Mouse (Mus musculus): Measurements from ENCODE around the gene A4gnt. TPM values are rescaled to one million over a fixed set of nuclear protein-coding genes. Genes with fewer than 3 reads are reported as not detected.

Gene A4gnt
- polyA plus RNA-seq, 1 experiment from 2014 or later: not detected

GRCm38 (mm10) chr9:99629281-99630011 lies 17.1 kb downstream of the A4gnt start, which contains the start of gene Dzip1l:
Dzip1l (plus strand) TSS chr9:99629496.
- Histone ChIP-seq H3K4me3 (ENCODE audit: low read depth, low read length) (peak within 1 kb of the TSS; percentile 46), H3K27me3 (ENCODE audit: control insufficient read depth, insufficient read depth, low read length) (no peaks in the 10 kb centered on the region), H3K4me2 (ENCODE audit: low read depth, low read length, severe bottlenecking) (peak within 1 kb of the TSS; percentile 65), H3K27ac (ENCODE audit: low read depth, low read length) (peak within 1 kb of the TSS; percentile 80; the same call in 1 of the 2 replicates), H3K36me3 (ENCODE audit: control insufficient read depth, insufficient read depth, low read length) (no peaks in the 10 kb centered on the region), H3K9me3 (ENCODE audit: control insufficient read depth, low read length) (no peaks in the 10 kb centered on the region), H3K9ac (ENCODE audit: low read length) (peak within 1 kb of the TSS; percentile 66), H3K4me1 (replicated peaks; ENCODE audit: control insufficient read depth, insufficient read depth, low read length) (peaks cover 19% of the 10 kb centered on the region)
- WGBS: under 1% methylated on average over 41 of the region's 44 CpGs
- DNase-seq (ENCODE audit: low spot score): peak; percentile 89
- ATAC-seq (replicated peaks; ENCODE audit: low FRiP score): peak; percentile 92

DNA sequence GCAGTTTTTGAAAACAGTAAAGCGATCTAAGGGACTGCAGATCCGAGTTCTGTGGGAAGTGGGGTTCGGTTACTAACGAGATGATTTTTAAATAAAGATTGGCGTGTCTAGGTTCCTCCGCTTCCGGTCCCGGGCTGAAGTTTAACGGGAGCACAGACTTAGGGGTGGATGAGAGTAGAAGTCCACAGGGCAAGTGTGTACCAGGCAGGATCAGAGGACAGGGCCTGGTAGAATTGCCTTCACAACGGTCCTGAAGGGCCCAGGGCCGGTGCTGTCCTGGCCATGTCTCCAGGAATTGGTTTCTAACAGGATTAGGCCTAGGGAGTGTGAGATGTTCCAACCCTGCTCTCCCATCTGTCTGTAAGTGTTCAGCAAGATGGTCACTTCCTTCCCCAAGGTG lies 17.8 kb downstream of the A4gnt start:
- Histone ChIP-seq H3K9me3 (ENCODE audit: control insufficient read depth, low read length) (no peaks in the 10 kb centered on the region), H3K27ac (ENCODE audit: low read depth, low read length) (peak overlapping the region; percentile 80; the same call in 1 of the 2 replicates), H3K36me3 (ENCODE audit: control insufficient read depth, insufficient read depth, low read length) (no peaks in the 10 kb centered on the region), H3K9ac (ENCODE audit: low read length) (peak overlapping the region; percentile 66), H3K4me2 (ENCODE audit: low read depth, low read length, severe bottlenecking) (peak overlapping the region; percentile 65), H3K4me1 (replicated peaks; ENCODE audit: control insufficient read depth, insufficient read depth, low read length) (peaks cover 19% of the 10 kb centered on the region), H3K4me3 (ENCODE audit: low read depth, low read length) (peak overlapping the region; percentile 46), H3K27me3 (ENCODE audit: control insufficient read depth, insufficient read depth, low read length) (no peaks in the 10 kb centered on the region)
- under 1% methylated on average over 11 of the region's 11 CpGs for WGBS
- DNase-seq (ENCODE audit: low spot score) (no peak), ATAC-seq (replicated peaks; ENCODE audit: low FRiP score) (0 out of 2 replicates have a peak, but pooled peaks have one; percentile 3)

DNA sequence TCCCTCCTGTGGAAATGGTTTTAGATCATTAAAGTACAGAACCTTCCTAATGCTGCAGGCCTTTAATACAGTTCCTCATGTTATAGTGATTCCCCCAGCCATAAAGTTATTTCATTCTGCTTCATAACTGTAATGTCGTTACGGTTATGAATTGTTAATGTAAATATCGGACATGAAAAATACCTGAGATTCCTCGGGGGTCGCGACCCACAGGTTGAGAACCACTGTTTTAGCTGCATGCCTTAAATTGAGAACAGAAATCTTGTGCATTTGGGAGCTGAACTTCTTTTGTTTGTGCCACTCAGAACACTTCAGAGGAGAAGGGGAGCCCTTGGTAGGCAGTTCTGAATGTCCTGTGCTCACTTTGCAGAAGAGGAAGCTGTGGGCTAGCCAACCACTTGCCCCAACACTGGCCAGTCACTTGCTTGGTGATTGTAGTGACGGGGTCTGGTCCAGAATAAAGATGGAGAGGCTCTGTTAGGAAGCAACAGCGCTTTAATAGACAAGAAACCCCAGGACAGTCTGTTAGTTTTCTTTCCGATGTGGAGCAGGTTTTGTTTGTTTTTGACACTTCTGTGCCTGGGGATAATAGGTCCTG lies 18.3 kb downstream of the A4gnt start:
- DNase-seq (ENCODE audit: low spot score): no peak

GRCm38 (mm10) chr9:99631781-99632180 lies 19.5 kb downstream of the A4gnt start:
- ATAC-seq (replicated peaks; ENCODE audit: low FRiP score) (no peak), DNase-seq (ENCODE audit: low spot score) (peak; percentile 67)
- Histone ChIP-seq H3K27ac (ENCODE audit: low read depth, low read length) (no peak overlapping the region), H3K4me2 (ENCODE audit: low read depth, low read length, severe bottlenecking) (peak overlapping the region; percentile 21; the same call in 1 of the 2 replicates), H3K27me3 (ENCODE audit: control insufficient read depth, insufficient read depth, low read length) (no peaks in the 10 kb centered on the region), H3K4me3 (ENCODE audit: low read depth, low read length) (no peak overlapping the region), H3K4me1 (replicated peaks; ENCODE audit: control insufficient read depth, insufficient read depth, low read length) (peaks cover 19% of the 10 kb centered on the region), H3K9me3 (ENCODE audit: control insufficient read depth, low read length) (no peaks in the 10 kb centered on the region), H3K36me3 (ENCODE audit: control insufficient read depth, insufficient read depth, low read length) (no peaks in the 10 kb centered on the region), H3K9ac (ENCODE audit: low read length) (no peak overlapping the region)
- WGBS: 26% methylated on average over 2 of the region's 2 CpGs

More for the DNA sequence above, 18.3 kb downstream of the A4gnt start:
- H3K27me3 ChIP-seq (ENCODE audit: control insufficient read depth, insufficient read depth, low read length): no peaks in the 10 kb centered on the region
- peak overlapping the region; percentile 65 for H3K4me2 ChIP-seq (ENCODE audit: low read depth, low read length, severe bottlenecking)
- H3K9ac ChIP-seq (ENCODE audit: low read length): peak overlapping the region; percentile 66
- WGBS: 57% methylated on average over 9 of the region's 9 CpGs
- no peak for ATAC-seq (replicated peaks; ENCODE audit: low FRiP score)
- no peaks in the 10 kb centered on the region for H3K9me3 ChIP-seq (ENCODE audit: control insufficient read depth, low read length)
- H3K4me3 ChIP-seq (ENCODE audit: low read depth, low read length): peak overlapping the region; percentile 46
- H3K4me1 ChIP-seq (replicated peaks; ENCODE audit: control insufficient read depth, insufficient read depth, low read length): peaks cover 19% of the 10 kb centered on the region
- H3K36me3 ChIP-seq (ENCODE audit: control insufficient read depth, insufficient read depth, low read length): no peaks in the 10 kb centered on the region
- H3K27ac ChIP-seq (ENCODE audit: low read depth, low read length): peak overlapping the region; percentile 80

- Histone ChIP-seq H3K9me3 (ENCODE audit: control insufficient read depth, low read length) (no peaks in the 10 kb centered on the region), H3K4me1 (replicated peaks; ENCODE audit: control insufficient read depth, insufficient read depth, low read length) (peaks cover 19% of the 10 kb centered on the region), H3K27ac (ENCODE audit: low read depth, low read length) (no peak overlapping the region), H3K27me3 (ENCODE audit: control insufficient read depth, insufficient read depth, low read length) (no peaks in the 10 kb centered on the region), H3K36me3 (ENCODE audit: control insufficient read depth, insufficient read depth, low read length) (no peaks in the 10 kb centered on the region), H3K4me3 (ENCODE audit: low read depth, low read length) (no peak overlapping the region), H3K4me2 (ENCODE audit: low read depth, low read length, severe bottlenecking) (peak overlapping the region; percentile 21; the same call in 1 of the 2 replicates), H3K9ac (ENCODE audit: low read length) (no peak overlapping the region)
- DNase-seq (ENCODE audit: low spot score) (peak; percentile 55), ATAC-seq (replicated peaks; ENCODE audit: low FRiP score) (no peak)
- 62% methylated on average over 8 of the region's 8 CpGs for WGBS
These were observed 20.0 kb downstream of the A4gnt start for GRCm38 (mm10) chr9:99632264-99632663.

DNA sequence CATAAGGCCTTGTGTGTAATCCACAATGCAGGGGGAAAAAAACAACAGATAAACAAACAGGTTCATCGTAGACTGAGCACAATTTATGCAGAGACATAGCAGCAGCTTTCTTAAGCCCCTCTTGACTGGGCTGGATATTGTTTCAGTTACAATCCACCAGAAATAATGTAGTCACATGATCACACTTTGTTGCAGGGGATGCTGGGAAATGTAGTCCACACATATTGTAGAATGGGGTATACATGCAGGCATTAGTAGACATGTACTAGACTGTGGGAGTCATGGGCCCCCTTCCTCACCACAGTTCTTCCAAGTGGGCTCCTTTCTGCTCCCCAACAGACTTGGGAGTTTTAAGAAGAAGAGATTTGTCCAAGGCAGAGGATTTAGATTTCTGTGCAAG lies 24.5 kb downstream of the A4gnt start:
- H3K36me3 ChIP-seq (ENCODE audit: control insufficient read depth, insufficient read depth, low read length): peaks cover 10% of the 10 kb centered on the region
- H3K9ac ChIP-seq (ENCODE audit: low read length): no peak overlapping the region
- H3K4me2 ChIP-seq (ENCODE audit: low read depth, low read length, severe bottlenecking): no peak overlapping the region
- H3K4me3 ChIP-seq (ENCODE audit: low read depth, low read length): no peak overlapping the region
- 71% methylated on average over 1 of the region's 1 CpGs for WGBS
- no peaks in the 10 kb centered on the region for H3K27me3 ChIP-seq (ENCODE audit: control insufficient read depth, insufficient read depth, low read length)
- ATAC-seq (replicated peaks; ENCODE audit: low FRiP score) (0 out of 2 replicates have a peak, but pooled peaks have one; percentile 15), DNase-seq (ENCODE audit: low spot score) (no peak)
- H3K4me1 ChIP-seq (replicated peaks; ENCODE audit: control insufficient read depth, insufficient read depth, low read length): peaks cover 7% of the 10 kb centered on the region
- no peak overlapping the region for H3K27ac ChIP-seq (ENCODE audit: low read depth, low read length)
- H3K9me3 ChIP-seq (ENCODE audit: control insufficient read depth, low read length): no peaks in the 10 kb centered on the region

GRCm38 (mm10) chr9:99637227-99637626 lies 24.9 kb downstream of the A4gnt start:
- peaks cover 10% of the 10 kb centered on the region for H3K36me3 ChIP-seq (ENCODE audit: control insufficient read depth, insufficient read depth, low read length)
- H3K4me3 ChIP-seq (ENCODE audit: low read depth, low read length): no peak overlapping the region
- no peak overlapping the region for H3K4me2 ChIP-seq (ENCODE audit: low read depth, low read length, severe bottlenecking)
- ATAC-seq (replicated peaks; ENCODE audit: low FRiP score) (0 out of 2 replicates have a peak, but pooled peaks have one; percentile 10), DNase-seq (ENCODE audit: low spot score) (no peak)
- 97% methylated on average over 17 of the region's 17 CpGs for WGBS
- no peaks in the 10 kb centered on the region for H3K27me3 ChIP-seq (ENCODE audit: control insufficient read depth, insufficient read depth, low read length)
- H3K27ac ChIP-seq (ENCODE audit: low read depth, low read length): no peak overlapping the region
- H3K9ac ChIP-seq (ENCODE audit: low read length): no peak overlapping the region
- H3K9me3 ChIP-seq (ENCODE audit: control insufficient read depth, low read length): no peaks in the 10 kb centered on the region
- peaks cover 4% of the 10 kb centered on the region for H3K4me1 ChIP-seq (replicated peaks; ENCODE audit: control insufficient read depth, insufficient read depth, low read length)

DNA sequence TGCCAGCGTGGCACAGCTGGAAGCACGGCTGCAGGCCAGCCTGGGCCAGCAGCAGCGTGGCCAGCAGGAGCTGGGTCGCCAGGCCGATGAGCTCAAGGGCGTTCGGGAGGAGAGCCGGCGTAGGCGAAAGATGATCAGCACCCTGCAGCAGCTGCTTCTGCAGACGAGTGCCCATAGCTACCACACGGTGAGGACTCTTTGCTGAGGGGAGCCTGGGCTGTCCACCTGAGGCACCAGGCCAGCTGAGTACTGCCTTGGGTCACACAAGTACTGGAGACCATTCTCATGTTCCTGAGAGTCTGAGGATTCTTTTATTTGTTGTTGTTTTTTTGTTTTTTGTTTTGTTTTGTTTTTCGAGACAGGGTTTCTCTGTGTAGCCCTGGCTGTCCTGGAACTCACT lies 25.4 kb downstream of the A4gnt start:
- H3K4me3 ChIP-seq (ENCODE audit: low read depth, low read length): no peak overlapping the region
- H3K9ac ChIP-seq (ENCODE audit: low read length): no peak overlapping the region
- ATAC-seq (replicated peaks; ENCODE audit: low FRiP score): no peak
- no peak overlapping the region for H3K4me2 ChIP-seq (ENCODE audit: low read depth, low read length, severe bottlenecking)
- no peaks in the 10 kb centered on the region for H3K4me1 ChIP-seq (replicated peaks; ENCODE audit: control insufficient read depth, insufficient read depth, low read length)
- H3K27ac ChIP-seq (ENCODE audit: low read depth, low read length): no peak overlapping the region
- no peaks in the 10 kb centered on the region for H3K9me3 ChIP-seq (ENCODE audit: control insufficient read depth, low read length)
- peaks cover 10% of the 10 kb centered on the region for H3K36me3 ChIP-seq (ENCODE audit: control insufficient read depth, insufficient read depth, low read length)
- no peaks in the 10 kb centered on the region for H3K27me3 ChIP-seq (ENCODE audit: control insufficient read depth, insufficient read depth, low read length)
- no peak for DNase-seq (ENCODE audit: low spot score)
- 95% methylated on average over 13 of the region's 13 CpGs for WGBS

Measured in forebrain, embryonic 11.5 days (tissue).